Mouse (Mus musculus) adrenal gland, adult (tissue): ENCODE measurements around the gene Adprh.
A peak's percentile ranks its signal among the peaks of the same experiment; 100 is the strongest.

Experiments
- DNase-seq, 2 experiments: peaks; one replicate each; pipeline ENCODE4 v3.0.0; 2022 to 2023; ENCODE audit warnings: low spot score in 1 of 2; ENCODE audit not compliant: inconsistent age in 2 of 2

The Adprh gene

GRCm38 (mm10) chr16:38443721-38444464, 8.6 kb downstream of the Adprh start:
- no peak for DNase-seq

- no peak for DNase-seq
Measured at GRCm38 (mm10) chr16:38442216-38442615, 10.3 kb downstream of the Adprh start.

- no peak for DNase-seq
Measured at GRCm38 (mm10) chr16:38441611-38442010, 10.9 kb downstream of the Adprh start.

- DNase-seq, result no peak
Measured at GRCm38 (mm10) chr16:38440403-38440802, 12.1 kb downstream of the Adprh start.

GRCm38 (mm10) chr16:38439190-38439589, 13.3 kb downstream of the Adprh start:
- no peak for DNase-seq

- peak; percentile 69 to 79 for DNase-seq
Measured at GRCm38 (mm10) chr16:38434295-38434795, 18.2 kb downstream of the Adprh start.

GRCm38 (mm10) chr16:38433514-38433913, 19.0 kb downstream of the Adprh start:
- peak; percentile 27 to 53 for DNase-seq

GRCm38 (mm10) chr16:38432498-38433425, 19.7 kb downstream of the Adprh start, which contains the start of gene Pla1a:
Gene Pla1a, minus strand, starts transcription at chr16:38433145.
- DNase-seq, result peak; percentile 58 to 86

GRCm38 (mm10) chr16:38431446-38432185, 20.9 kb downstream of the Adprh start:
- peak; percentile 56 to 84 for DNase-seq

- DNase-seq, result no peak
Measured at GRCm38 (mm10) chr16:38425799-38426198, 26.7 kb downstream of the Adprh start.

- DNase-seq, result no peak
Measured at GRCm38 (mm10) chr16:38425374-38425773, 27.1 kb downstream of the Adprh start.

GRCm38 (mm10) chr16:38414953-38415352, 37.5 kb downstream of the Adprh start:
- DNase-seq, result peak in 1 of 2 experiments; percentile 64

- no peak for DNase-seq
Measured at GRCm38 (mm10) chr16:38408416-38408815, 44.1 kb downstream of the Adprh start.

- DNase-seq, result no peak
Measured at GRCm38 (mm10) chr16:38407584-38407983, 44.9 kb downstream of the Adprh start.

- no peak for DNase-seq
Measured at GRCm38 (mm10) chr16:38406708-38407107, 45.8 kb downstream of the Adprh start.

- no peak for DNase-seq
Measured at GRCm38 (mm10) chr16:38406293-38406692, 46.2 kb downstream of the Adprh start.

GRCm38 (mm10) chr16:38403639-38404038, 48.9 kb downstream of the Adprh start:
- DNase-seq, result no peak

- DNase-seq, result no peak
Measured at GRCm38 (mm10) chr16:38401468-38401867, 51.0 kb downstream of the Adprh start.

- DNase-seq, result peak in 1 of 2 experiments; percentile 83
Measured at GRCm38 (mm10) chr16:38400311-38400960, 52.1 kb downstream of the Adprh start.

GRCm38 (mm10) chr16:38399531-38400231, 52.8 kb downstream of the Adprh start:
- peak; percentile 79 to 90 for DNase-seq
